Mouse (Mus musculus) spleen, adult 2 months (tissue): ENCODE data around the gene Clec14a. TPM values are rescaled to one million over a fixed set of nuclear protein-coding genes. Genes with fewer than 3 reads are reported as not detected.

Source experiments
- DNase-seq, 2 experiments: peaks; one replicate each; pipeline versions ENCODE4 v3.0.0 to v3.0.0-alpha.2; 2012 to 2021; ENCODE audit warnings: low spot score in 2 of 2, low read depth in 1 of 2
- H3K27ac ChIP-seq: fragments of 200-500 bp; 2 replicates; pipeline ENCODE4 v1.5.1; 2012; ENCODE audit warnings: low read length, inconsistent platforms; ENCODE audit not compliant: insufficient read depth
- H3K27me3 ChIP-seq: fragments of 200-500 bp; 2 replicates; pipeline ENCODE4 v1.6.1; 2012; ENCODE audit warnings: mild to moderate bottlenecking, moderate library complexity, low read length, inconsistent platforms; ENCODE audit not compliant: control insufficient read depth, insufficient read depth
- H3K36me3 ChIP-seq: fragments of 200-500 bp; 2 replicates; pipeline ENCODE4 v1.6.1; 2012; ENCODE audit warnings: mild to moderate bottlenecking, low read length, inconsistent platforms; ENCODE audit not compliant: control insufficient read depth, insufficient read depth
- H3K4me1 ChIP-seq: fragments of 200-500 bp; 2 replicates; pipeline ENCODE4 v1.6.1; 2011; ENCODE audit warnings: inconsistent platforms; ENCODE audit not compliant: control insufficient read depth, insufficient read depth, insufficient read length
- H3K4me3 ChIP-seq: fragments of 200-500 bp; 2 replicates; pipeline ENCODE4 v1.5.1; 2011; ENCODE audit warnings: mild to moderate bottlenecking, inconsistent platforms; ENCODE audit not compliant: insufficient read depth, insufficient read length; ENCODE audit errors: extremely low read depth
- CTCF ChIP-seq: fragments of 200-500 bp; IDR thresholded peaks from 2 replicates; pipeline ENCODE4 v1.5.1; 2011; ENCODE audit warnings: mild to moderate bottlenecking, inconsistent platforms; ENCODE audit not compliant: insufficient read depth, insufficient read length, insufficient replicate concordance; ENCODE audit errors: extremely low read depth
- POLR2A ChIP-seq: fragments of 200-500 bp; IDR thresholded peaks from 2 replicates; pipeline ENCODE4 v1.6.1; 2011; ENCODE audit warnings: low read depth, low read length, inconsistent platforms
- WGBS: fragments of 180-500 bp; shearing (Covaris S2); methylation state at CpG from one replicate; pipeline ENCODE4 v1.1.7; 2018; 5-methylcytosine and 5-hydroxymethylcytosine counted together
- polyA plus RNA-seq: library from polyadenylated mRNA; depleted of rRNA; stranded (reverse); fragments of >200 nt; gene quantifications from 2 replicates; pipeline ENCODE4 v1.2.3, GENCODE M21; 2012; rRNA removed

Gene Clec14a
- polyA plus RNA-seq, 1 experiment = 2.6 TPM

- TF ChIP-seq CTCF (no peak), POLR2A (no peak)
- H3K4me3 ChIP-seq = no peak overlapping the region
- no peak for DNase-seq
- 25% methylated on average over 2 of the region's 2 CpGs for WGBS
- no peaks in the 10 kb centered on the region for H3K36me3 ChIP-seq
- no peak overlapping the region for H3K27ac ChIP-seq
- peaks cover 2% of the 10 kb centered on the region for H3K27me3 ChIP-seq
- no peaks in the 10 kb centered on the region for H3K4me1 ChIP-seq
These were observed 52.9 kb downstream of the Clec14a start for GRCm38 (mm10) chr12:58216218-58216617.

Other genes with a start within 250 kb of the Clec14a start
- 0.16 TPM in 1 of 2 replicates, not detected in the other for gene Sstr1, start 57.5 kb downstream of the Clec14a start, polyA plus RNA-seq